In the genomic region with DNA sequence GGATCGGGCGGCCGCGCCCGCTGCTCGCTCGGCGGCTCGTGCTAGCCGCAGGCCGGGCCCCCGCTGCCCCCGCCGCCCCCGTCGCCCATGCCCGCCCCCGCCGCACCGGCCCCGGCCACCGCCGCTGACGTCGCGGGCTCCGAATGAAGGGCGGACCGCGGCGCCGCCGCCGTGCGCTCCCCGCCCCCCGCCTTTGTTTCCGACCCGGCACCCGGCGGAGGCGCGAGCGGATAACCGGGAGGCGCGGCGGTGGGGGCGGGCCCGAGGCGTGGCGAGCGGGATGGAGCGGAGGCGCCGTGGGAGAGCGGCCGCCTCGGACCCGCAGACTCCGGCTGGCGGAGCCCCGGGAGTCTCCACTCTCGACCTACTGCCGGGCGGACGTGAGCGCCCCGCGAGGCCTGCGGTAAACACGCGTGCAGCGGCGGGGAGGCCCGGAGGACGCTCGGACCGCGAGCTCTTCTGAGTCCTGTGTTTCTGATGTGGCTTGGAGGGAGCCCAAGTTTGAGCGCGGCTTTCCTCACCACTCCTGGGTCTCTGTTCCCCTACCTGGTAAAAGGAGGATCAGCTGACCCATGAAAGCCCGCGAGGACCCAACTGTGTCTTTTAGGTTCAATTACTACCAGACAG, we compare ENCODE assay signal across 8 mouse cellular contexts. TPM values are rescaled to one million over a fixed set of nuclear protein-coding genes. Genes with fewer than 3 reads are reported as not detected.
DNase-seq lines count a peak whose midpoint lies in the region; ATAC-seq and TF ChIP-seq lines count a peak whose summit lies in the region.

Plekho1 (minus strand) TSS at position 200 of the 627 bp plus-strand sequence.

- DNase-seq in layer of hippocampus, adult 18-20 months (ENCODE audit: low spot score in 2 of 2), result peak in 1 of 2 experiments; percentile 61
- no peak for DNase-seq in layer of hippocampus, adult 9-10 months (ENCODE audit: low spot score)
- no peak for DNase-seq in gonadal fat pad, adult 2 months (ENCODE audit: low read depth)
- DNase-seq in midbrain, embryonic 14.5 days, result peak; percentile 83
- DNase-seq in spleen, postnatal 4 days (ENCODE audit: low spot score in 2 of 2), result peak; percentile 72 to 87

- H3K36me3 ChIP-seq in intestine, embryonic 15.5 days, result 0 out of 2 replicates have a peak, but pooled peaks cover 3% of the 10 kb centered on the region
- peaks cover 26% of the 10 kb centered on the region for H3K36me3 ChIP-seq in limb, embryonic 13.5 days
- peaks cover 22% of the 10 kb centered on the region for H3K36me3 ChIP-seq in midbrain, embryonic 14.5 days (ENCODE audit: control insufficient read depth, insufficient read depth, low read length)

- peak within 1 kb of the TSS; percentile 81 for H3K9ac ChIP-seq in intestine, embryonic 15.5 days
- peak within 1 kb of the TSS; percentile 99 for H3K9ac ChIP-seq in limb, embryonic 13.5 days
- peak within 1 kb of the TSS; percentile 99 for H3K9ac ChIP-seq in midbrain, embryonic 14.5 days (replicated peaks; ENCODE audit: low read length)

- H3K9me3 ChIP-seq in intestine, embryonic 15.5 days, result no peaks in the 10 kb centered on the region
- H3K9me3 ChIP-seq in limb, embryonic 13.5 days, result no peaks in the 10 kb centered on the region
- H3K9me3 ChIP-seq in midbrain, embryonic 14.5 days (ENCODE audit: control insufficient read depth, low read length), result no peaks in the 10 kb centered on the region

- H3K4me3 ChIP-seq in cortical plate, adult 2 months (ENCODE audit: insufficient read depth, low read length), result peak within 1 kb of the TSS; percentile 77
- peak within 1 kb of the TSS; percentile 77 for H3K4me3 ChIP-seq in intestine, embryonic 15.5 days (replicated peaks)
- peak within 1 kb of the TSS; percentile 80 for H3K4me3 ChIP-seq in limb, embryonic 13.5 days
- H3K4me3 ChIP-seq in midbrain, embryonic 14.5 days (replicated peaks; ENCODE audit: low read depth, low read length), result peak within 1 kb of the TSS; percentile 80

- no peak for TF ChIP-seq POLR2A in cortical plate, adult 2 months (IDR thresholded peaks at IDR 0.05; ENCODE audit: extremely low read depth, insufficient read depth, low read length)

- H3K4me1 ChIP-seq in cortical plate, adult 2 months (ENCODE audit: control insufficient read depth, insufficient read depth, low read length), result peaks cover 12% of the 10 kb centered on the region
- H3K4me1 ChIP-seq in intestine, embryonic 15.5 days (replicated peaks), result peaks cover 14% of the 10 kb centered on the region; the same call in 1 of the 2 replicates
- H3K4me1 ChIP-seq in limb, embryonic 13.5 days, result peaks cover 41% of the 10 kb centered on the region
- H3K4me1 ChIP-seq in midbrain, embryonic 14.5 days (ENCODE audit: control insufficient read depth, insufficient read depth, low read length), result peaks cover 40% of the 10 kb centered on the region

- peak within 1 kb of the TSS; percentile 84 for H3K4me2 ChIP-seq in intestine, embryonic 15.5 days (replicated peaks)
- H3K4me2 ChIP-seq in limb, embryonic 13.5 days (replicated peaks), result peak within 1 kb of the TSS; percentile 84
- H3K4me2 ChIP-seq in midbrain, embryonic 14.5 days (ENCODE audit: low read length), result peak within 1 kb of the TSS; percentile 81

- H3K27me3 ChIP-seq in intestine, embryonic 15.5 days (replicated peaks), result no peaks in the 10 kb centered on the region
- no peaks in the 10 kb centered on the region for H3K27me3 ChIP-seq in limb, embryonic 13.5 days
- H3K27me3 ChIP-seq in midbrain, embryonic 14.5 days (ENCODE audit: control insufficient read depth, insufficient read depth, low read length), result no peaks in the 10 kb centered on the region

- no peak for TF ChIP-seq CTCF in cortical plate, adult 2 months (IDR thresholded peaks at IDR 0.05; ENCODE audit: extremely low read depth, insufficient read depth, low read length)

- WGBS in intestine, embryonic 15.5 days, result under 1% methylated on average over 70 of the region's 84 CpGs
- WGBS in limb, embryonic 13.5 days, result under 1% methylated on average over 60 of the region's 84 CpGs
- under 1% methylated on average over 78 of the region's 84 CpGs for WGBS in midbrain, embryonic 14.5 days

- H3K27ac ChIP-seq in cortical plate, adult 2 months (ENCODE audit: insufficient read depth, low read length), result peak within 1 kb of the TSS; percentile 82
- peak within 1 kb of the TSS; percentile 97 for H3K27ac ChIP-seq in intestine, embryonic 15.5 days
- peak within 1 kb of the TSS; percentile 99 for H3K27ac ChIP-seq in limb, embryonic 13.5 days
- H3K27ac ChIP-seq in midbrain, embryonic 14.5 days (replicated peaks; ENCODE audit: low read depth, low read length), result peak within 1 kb of the TSS; percentile 99

- ATAC-seq in intestine, embryonic 15.5 days, result peak; percentile 71
- ATAC-seq in limb, embryonic 13.5 days (ENCODE audit: low FRiP score, low read depth), result peak; percentile 49; the same call in 1 of the 2 replicates
- ATAC-seq in midbrain, embryonic 14.5 days (ENCODE audit: low FRiP score, low TSS enrichment), result peak; percentile 76

RNA-seq across cellular contexts. Expression of gene Plekho1, which starts in this region (rescaled TPM):
- total RNA-seq in layer of hippocampus, adult 18-20 months (2021), result 10 to 100 TPM; 40.5 to 42.5 TPM
- polyA plus RNA-seq in cortical plate, adult 2 months (2012; rRNA removed), result 133 and 134 TPM in 2 replicates
- 36.6 and 46.3 TPM in 2 replicates for polyA plus RNA-seq in gonadal fat pad, adult 2 months (2012; rRNA removed)
- 28.0 and 30.1 TPM in 2 replicates for polyA plus RNA-seq in intestine, embryonic 15.5 days (2015; fragmentation: Nextera tagmentation; extraction: Ambion mirVana)
- polyA plus RNA-seq in limb, embryonic 13.5 days (2015; fragmentation: Nextera tagmentation; extraction: Ambion mirVana), result 58.3 and 60.0 TPM in 2 replicates
- polyA plus RNA-seq in midbrain, embryonic 14.5 days (2014; fragmentation: Nextera tagmentation; extraction: Ambion mirVana), result 63.5 and 70.6 TPM in 2 replicates

Comparison
In these comparisons a context has a peak if more than half of its experiments do, and no peak if none do; other contexts are left out.
1. DNase-seq: peak in midbrain, embryonic 14.5 days (single experiment) and spleen, postnatal 4 days (2 of 2); none in layer of hippocampus, adult 9-10 months (single experiment) and gonadal fat pad, adult 2 months (single experiment).
2. Peak in every context shown above with its lines, with median percentiles within 50 percentile points of each other: H3K27ac ChIP-seq, H3K4me3 ChIP-seq, ATAC-seq, H3K4me2 ChIP-seq and H3K9ac ChIP-seq.